Mouse (Mus musculus) thymus, adult 2 months (tissue): ENCODE results near the gene Ttc21a.

ENCODE experiments used
- CTCF ChIP-seq: fragments of 200-500 bp; IDR thresholded peaks from 2 replicates; pipeline ENCODE4 v1.5.1; 2012; ENCODE audit warnings: mild to moderate bottlenecking, control low read depth, low read length, moderate library complexity, borderline replicate concordance; ENCODE audit not compliant: control insufficient read depth, poor library complexity, insufficient read depth; ENCODE audit errors: extremely low read depth
- POLR2A ChIP-seq: fragments of 200-500 bp; IDR thresholded peaks from 2 replicates; pipeline ENCODE4 v1.6.1; 2012; ENCODE audit warnings: mild to moderate bottlenecking, low read length, control low read depth, moderate library complexity; ENCODE audit not compliant: control insufficient read depth, poor library complexity, insufficient read depth; ENCODE audit errors: extremely low read depth

DNA sequence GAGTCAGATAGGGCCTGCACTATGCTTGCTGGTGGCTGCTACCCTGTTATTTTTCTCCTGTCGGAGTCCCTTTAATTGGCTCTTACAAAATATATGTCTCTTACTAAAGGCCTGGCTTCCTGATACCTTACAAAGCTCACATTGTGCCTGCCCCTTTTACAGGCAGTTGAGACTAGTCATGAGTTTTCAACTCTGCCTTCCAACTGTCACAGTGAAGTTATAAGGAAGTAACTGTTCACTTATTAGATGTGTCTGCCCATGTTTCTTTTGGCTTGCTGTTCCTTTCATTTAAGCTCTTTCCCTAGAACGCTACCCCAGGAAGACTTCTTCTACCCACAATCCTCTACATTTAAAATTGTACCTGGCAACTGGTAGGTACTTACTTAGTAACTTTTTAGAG, 38.0 kb upstream of the Ttc21a start:
- no peak for TF ChIP-seq POLR2A
- no peak for TF ChIP-seq CTCF
